Mouse (Mus musculus): ENCODE data around the gene Man2b2. TPM values are rescaled to one million over a fixed set of nuclear protein-coding genes. Genes with fewer than 3 reads are reported as not detected.
"Not testable (repeated sequence)": the region's sequence is repeated elsewhere in the genome, so short reads cannot be mapped to it uniquely, and the experiment has no call there.

Man2b2 gene
- total RNA-seq, 2 experiments from 2014 or later: 4.7 to 6.2 TPM

GRCm38 (mm10) chr5:36820142-36820541 lies 10.3 kb downstream of the Man2b2 start:
- no peak overlapping the region for H3K27ac ChIP-seq
- H3K4me3 ChIP-seq: no peak overlapping the region
- intact Hi-C loops (cut with DNase I): no loop called here
- TF ChIP-seq CTCF (IDR thresholded peaks at IDR 0.05): peak; percentile 73
- DNase-seq: peak; percentile 58

DNA sequence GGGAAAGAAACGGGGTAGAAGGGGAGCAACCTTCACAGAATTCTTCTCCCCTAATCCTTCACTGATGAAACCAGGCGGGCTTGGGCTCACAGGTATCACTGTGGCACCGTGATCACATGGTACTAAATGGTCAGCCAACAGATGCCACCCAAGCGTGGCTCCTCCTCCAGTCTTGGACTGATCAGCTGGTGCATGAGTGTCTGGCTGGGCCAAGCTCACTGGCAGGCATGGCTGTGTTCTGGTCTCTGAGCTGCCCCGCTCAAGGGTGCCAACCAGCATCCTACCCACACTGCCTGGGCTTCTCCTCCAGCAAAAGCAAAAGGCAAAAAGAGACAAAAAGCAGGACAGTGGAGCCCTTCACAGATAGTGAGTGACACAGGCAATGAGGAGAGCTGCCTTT lies 10.7 kb downstream of the Man2b2 start:
- DNase-seq: no peak
- no peak overlapping the region for H3K27ac ChIP-seq
- no peak overlapping the region for H3K4me3 ChIP-seq
- no peak for TF ChIP-seq CTCF (IDR thresholded peaks at IDR 0.05)
- intact Hi-C loops (cut with DNase I): no loop called here

DNA sequence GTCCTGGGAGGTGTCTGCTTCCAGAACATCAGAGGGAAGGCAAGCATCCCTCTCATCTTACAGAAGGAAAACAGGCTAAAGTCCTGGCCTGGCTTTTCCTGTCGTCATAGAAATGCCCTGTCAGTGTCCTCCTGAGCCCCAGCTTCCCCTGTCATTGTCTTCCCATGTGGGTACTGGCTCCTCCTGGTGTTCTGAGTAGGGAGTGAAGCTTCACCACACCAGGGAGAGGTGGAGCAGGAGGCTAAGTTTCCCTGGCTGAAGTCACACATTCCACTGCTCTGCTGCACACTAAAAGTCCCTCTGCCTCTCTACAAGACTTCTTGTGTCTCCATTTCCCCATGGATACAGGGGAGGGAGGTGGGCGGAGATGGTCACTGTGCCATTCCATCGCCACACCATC lies 12.7 kb downstream of the Man2b2 start:
- no peak overlapping the region for H3K27ac ChIP-seq
- intact Hi-C loops (cut with DNase I): no loop called here
- H3K4me3 ChIP-seq: no peak overlapping the region
- no peak for DNase-seq
- TF ChIP-seq CTCF (IDR thresholded peaks at IDR 0.05): no peak

DNA sequence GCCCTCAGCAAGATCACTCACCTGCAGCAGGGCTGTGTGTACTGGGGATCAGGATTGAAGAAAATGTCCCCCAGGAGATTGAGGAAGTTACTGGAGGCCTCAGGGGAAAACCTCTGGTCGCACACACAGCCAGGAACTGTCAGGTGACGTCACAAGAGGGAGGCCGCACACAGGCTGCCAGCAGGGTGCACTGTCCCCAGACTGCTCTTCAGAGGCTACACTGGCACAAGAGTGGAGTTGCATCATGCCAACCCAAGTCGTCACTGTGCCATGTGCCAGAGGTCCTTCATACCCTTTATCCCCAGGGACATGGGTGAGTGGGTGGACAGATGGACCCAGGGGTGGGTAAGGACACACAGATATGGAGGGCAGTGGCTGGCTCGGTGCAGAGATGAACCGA lies 15.9 kb downstream of the Man2b2 start:
- DNase-seq: no peak
- no peak overlapping the region for H3K4me3 ChIP-seq
- no peak for TF ChIP-seq CTCF (IDR thresholded peaks at IDR 0.05)
- no peak overlapping the region for H3K27ac ChIP-seq
- intact Hi-C loops (cut with DNase I): no loop called here

DNA sequence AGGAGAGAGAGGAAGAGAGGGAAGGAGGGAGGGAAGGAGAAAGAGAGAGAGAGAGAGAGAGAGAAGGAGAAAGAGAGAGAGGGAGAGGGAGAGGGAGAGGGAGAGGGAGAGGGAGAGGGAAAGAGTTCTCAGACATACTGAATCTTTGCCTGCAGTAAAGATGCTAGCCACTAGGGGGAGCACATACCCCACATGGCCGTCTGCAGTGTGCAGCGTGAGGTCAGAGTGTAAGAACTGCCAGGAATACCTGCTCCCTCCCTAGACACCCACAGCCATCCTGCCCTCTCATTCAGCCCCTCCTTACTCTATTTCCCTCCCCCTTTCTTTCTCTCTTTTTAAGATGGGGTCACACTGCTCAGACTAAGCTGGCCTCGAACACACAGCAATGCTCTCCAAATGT lies 19.0 kb downstream of the Man2b2 start:
- Histone ChIP-seq H3K4me3 (no peak overlapping the region), H3K27ac (no peak overlapping the region)
- TF ChIP-seq CTCF (IDR thresholded peaks at IDR 0.05): peak; percentile 77
- intact Hi-C loops (cut with DNase I): no loop called here
- peak; percentile 68 for DNase-seq

DNA sequence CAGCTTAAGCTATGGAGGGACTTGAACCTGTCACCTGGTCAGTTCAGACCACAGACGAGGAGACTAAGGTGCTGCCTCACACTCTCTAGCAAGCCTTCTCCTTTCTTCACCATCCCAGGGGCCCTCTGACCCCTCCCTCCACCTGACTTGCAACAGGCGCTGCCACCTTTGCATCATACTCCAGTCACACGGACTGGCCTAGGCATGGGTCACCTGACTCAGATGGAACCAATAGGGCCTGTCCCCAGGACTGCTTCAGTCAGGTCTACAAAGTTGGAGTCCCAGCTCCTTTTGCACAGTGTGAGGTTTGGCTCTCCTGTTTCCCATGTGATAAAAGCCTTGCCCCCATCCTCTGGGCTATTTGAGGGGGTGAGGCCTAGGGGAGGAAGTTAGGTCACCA lies 19.8 kb downstream of the Man2b2 start:
- H3K4me3 ChIP-seq: no peak overlapping the region
- intact Hi-C loops (cut with DNase I): no loop called here
- no peak overlapping the region for H3K27ac ChIP-seq
- TF ChIP-seq CTCF (IDR thresholded peaks at IDR 0.05): no peak
- no peak for DNase-seq

DNA sequence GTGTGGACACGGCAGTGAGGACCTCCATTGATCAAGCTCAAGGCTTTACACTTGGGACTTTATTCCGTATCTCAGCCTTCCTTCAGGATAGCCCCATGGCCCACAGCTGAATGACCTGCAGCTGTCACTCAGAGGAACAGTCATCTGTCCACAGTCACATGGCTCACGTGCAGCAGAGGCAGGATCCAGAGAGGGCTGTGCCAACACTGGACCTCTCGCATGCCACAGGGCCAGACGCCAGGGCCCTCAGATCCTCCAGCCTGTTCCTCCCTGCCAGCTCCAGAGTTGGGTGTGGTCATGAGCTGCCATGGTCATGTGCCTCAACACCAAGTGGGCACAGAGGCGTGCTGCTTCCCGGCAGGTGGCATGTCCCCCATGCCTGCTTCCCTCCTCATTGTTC lies 21.3 kb downstream of the Man2b2 start:
- Histone ChIP-seq H3K27ac (no peak overlapping the region), H3K4me3 (no peak overlapping the region)
- intact Hi-C loops (cut with DNase I): no loop called here
- no peak for DNase-seq
- no peak for TF ChIP-seq CTCF (IDR thresholded peaks at IDR 0.05)

DNA sequence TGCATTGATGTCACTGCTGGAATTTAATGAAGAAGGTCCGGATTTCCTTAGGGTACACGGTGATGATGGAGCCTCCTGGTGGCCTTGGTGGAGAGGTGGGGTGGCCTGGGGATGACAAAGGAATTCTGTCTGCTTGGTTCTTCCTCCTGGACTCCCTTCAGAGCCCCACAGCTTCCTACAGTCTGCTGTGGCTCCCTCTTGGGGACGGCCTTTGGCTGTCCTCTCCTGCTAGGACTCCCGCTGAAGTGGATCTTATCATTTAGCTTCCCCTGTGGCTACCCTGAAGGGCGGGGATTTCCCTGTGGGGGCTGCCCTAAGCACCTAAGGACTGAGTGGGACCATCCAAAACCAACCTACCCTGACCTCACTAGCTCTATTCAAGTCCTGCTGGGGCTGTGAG lies 23.3 kb downstream of the Man2b2 start:
- Histone ChIP-seq H3K27ac (no peak overlapping the region), H3K4me3 (no peak overlapping the region)
- DNase-seq: peak; percentile 11
- no peak for TF ChIP-seq CTCF (IDR thresholded peaks at IDR 0.05)
- intact Hi-C loops (cut with DNase I): no loop called here

GRCm38 (mm10) chr5:36797291-36797690 lies 33.2 kb downstream of the Man2b2 start:
- no peak for TF ChIP-seq CTCF (IDR thresholded peaks at IDR 0.05)
- peak overlapping the region; percentile 81 for H3K4me3 ChIP-seq
- peak overlapping the region; percentile 95; the same call in 1 of the 2 replicates for H3K27ac ChIP-seq
- no peak for DNase-seq
- intact Hi-C loops (cut with DNase I): no loop called here

GRCm38 (mm10) chr5:36796296-36797014 lies 34.0 kb downstream of the Man2b2 start, which contains the start of gene Mrfap1:
TSS of gene Mrfap1 (minus strand) at chr5:36796772.
- intact Hi-C loops (cut with DNase I): not testable (repeated sequence)
- Histone ChIP-seq H3K4me3 (peak within 1 kb of the TSS; percentile 81), H3K27ac (peak within 1 kb of the TSS; percentile 95)
- peak; percentile 96 for DNase-seq

GRCm38 (mm10) chr5:36795647-36796295 lies 34.7 kb downstream of the Man2b2 start:
- DNase-seq: peak; percentile 76
- intact Hi-C loops (cut with DNase I): not testable (repeated sequence)

DNA sequence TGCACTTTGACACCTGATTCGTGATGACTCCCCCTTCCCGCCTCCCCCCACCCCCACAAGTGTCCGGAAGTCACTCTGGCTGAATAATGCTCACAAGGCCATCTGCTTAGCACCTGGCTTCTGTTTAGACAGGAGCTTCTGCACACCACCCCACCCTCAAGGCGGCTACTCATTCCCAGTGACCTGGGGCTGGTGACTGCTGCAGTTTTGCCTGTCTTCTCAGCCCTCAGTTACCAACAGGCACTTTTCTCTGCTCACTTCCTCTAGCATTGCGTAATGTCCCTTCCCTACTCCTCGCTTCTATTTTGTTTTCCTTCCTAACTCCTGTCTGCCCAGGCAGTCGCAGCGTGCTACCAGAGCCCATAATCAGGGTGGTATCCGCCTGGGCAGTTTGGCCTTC lies 38.6 kb downstream of the Man2b2 start:
- intact Hi-C loops (cut with DNase I): no loop called here
- Histone ChIP-seq H3K27ac (no peak overlapping the region), H3K4me3 (no peak overlapping the region)
- TF ChIP-seq CTCF (IDR thresholded peaks at IDR 0.05): no peak
- DNase-seq: no peak

More at GRCm38 (mm10) chr5:36795647-36796295, 34.7 kb downstream of the Man2b2 start:
- Histone ChIP-seq H3K4me3 (peak overlapping the region; percentile 81), H3K27ac (peak overlapping the region; percentile 95)

DNA sequence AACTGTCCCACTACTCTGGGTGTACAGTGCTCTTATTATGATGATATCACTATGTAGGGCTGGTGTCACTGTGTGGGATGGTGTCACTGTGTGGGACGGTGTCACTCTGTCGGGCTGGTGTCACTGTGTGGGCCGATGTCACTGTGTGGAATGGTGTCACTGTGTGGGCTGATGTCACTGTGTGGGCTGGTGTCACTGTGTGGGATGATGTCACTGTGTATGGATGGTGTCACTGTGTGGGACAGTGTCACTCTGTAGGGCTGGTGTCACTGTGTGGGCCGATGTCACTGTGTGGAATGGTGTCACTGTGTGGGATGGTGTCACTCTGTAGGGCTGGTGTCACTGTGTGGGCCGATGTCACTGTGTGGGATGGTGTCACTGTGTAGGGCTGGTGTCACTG lies 44.4 kb downstream of the Man2b2 start:
- intact Hi-C loops (cut with DNase I): no loop called here
- TF ChIP-seq CTCF (IDR thresholded peaks at IDR 0.05): no peak
- Histone ChIP-seq H3K27ac (no peak overlapping the region), H3K4me3 (no peak overlapping the region)
- no peak for DNase-seq

GRCm38 (mm10) chr5:36779512-36779911 lies 50.9 kb downstream of the Man2b2 start:
- Histone ChIP-seq H3K4me3 (no peak overlapping the region), H3K27ac (no peak overlapping the region)
- intact Hi-C loops (cut with DNase I): no loop called here
- no peak for DNase-seq
- no peak for TF ChIP-seq CTCF (IDR thresholded peaks at IDR 0.05)

Data from gastrocnemius, adult 2 months (tissue).